Mouse (Mus musculus) midbrain, embryonic 14.5 days (tissue): ENCODE measurements around the gene Fam173b. TPM values are rescaled to one million over a fixed set of nuclear protein-coding genes. Genes with fewer than 3 reads are reported as not detected.

Experiments
- ATAC-seq: fragments of 200-750 bp; cut with Nextera tagmentation; 2 replicates; pipeline ENCODE4 v1.8.0; 2017; ENCODE audit warnings: moderate number of reproducible peaks, moderate library complexity; ENCODE audit not compliant: low FRiP score, low TSS enrichment
- DNase-seq: peaks from one replicate; pipeline ENCODE4 v3.0.0-alpha.2; 2015
- H3K27ac ChIP-seq: fragments of 300-500 bp; sonication (generic); replicated peaks from 2 replicates; pipeline ENCODE4 v1.5.1; 2014; ENCODE audit warnings: mild to moderate bottlenecking, low read depth, low read length, moderate library complexity
- H3K27me3 ChIP-seq: fragments of 300-500 bp; sonication (generic); 2 replicates; pipeline ENCODE4 v1.6.1; 2014; ENCODE audit warnings: low read length, control low read depth, mixed read lengths; ENCODE audit not compliant: control insufficient read depth, insufficient read depth
- H3K36me3 ChIP-seq: fragments of 300-500 bp; sonication (generic); 2 replicates; pipeline ENCODE4 v1.6.1; 2014; ENCODE audit warnings: low read length, control low read depth; ENCODE audit not compliant: control insufficient read depth, insufficient read depth
- H3K4me1 ChIP-seq: fragments of 300-500 bp; sonication (generic); 2 replicates; pipeline ENCODE4 v1.6.1; 2014; ENCODE audit warnings: mild to moderate bottlenecking, antibody characterized with exemption, low read length, control low read depth; ENCODE audit not compliant: control insufficient read depth, insufficient read depth
- H3K4me2 ChIP-seq: fragments of 300-500 bp; sonication (generic); 2 replicates; pipeline ENCODE4 v1.6.1; 2014; ENCODE audit warnings: mild to moderate bottlenecking, low read length, moderate library complexity
- H3K4me3 ChIP-seq: fragments of 300-500 bp; sonication (generic); replicated peaks from 2 replicates; pipeline ENCODE4 v1.5.1; 2014; ENCODE audit warnings: low read depth, low read length
- H3K9ac ChIP-seq: fragments of 300-500 bp; sonication (generic); replicated peaks from 2 replicates; pipeline ENCODE4 v1.6.1; 2014; ENCODE audit warnings: mild to moderate bottlenecking, low read length, moderate library complexity
- H3K9me3 ChIP-seq: fragments of 300-500 bp; sonication (generic); 2 replicates; pipeline ENCODE4 v1.6.1; 2016; ENCODE audit warnings: low read length, control low read depth, mixed read lengths; ENCODE audit not compliant: control insufficient read depth
- whole genome bisulfite sequencing: fragments of 180-500 bp; shearing (Covaris S2); extraction: QIAGEN DNeasy Blood & Tissue Kit; methylation state at CpG from one replicate; pipeline ENCODE4 v1.1.7; 2014; 5-methylcytosine and 5-hydroxymethylcytosine counted together
- polyA plus RNA-seq: library from polyadenylated mRNA; unstranded; fragments of >200 nt; fragmentation: Nextera tagmentation; extraction: Ambion mirVana; gene quantifications from 2 replicates; pipeline ENCODE4 v1.2.1, GENCODE M21; 2014

Fam173b gene
- 9.5 and 10.0 TPM in 2 replicates for polyA plus RNA-seq

DNA sequence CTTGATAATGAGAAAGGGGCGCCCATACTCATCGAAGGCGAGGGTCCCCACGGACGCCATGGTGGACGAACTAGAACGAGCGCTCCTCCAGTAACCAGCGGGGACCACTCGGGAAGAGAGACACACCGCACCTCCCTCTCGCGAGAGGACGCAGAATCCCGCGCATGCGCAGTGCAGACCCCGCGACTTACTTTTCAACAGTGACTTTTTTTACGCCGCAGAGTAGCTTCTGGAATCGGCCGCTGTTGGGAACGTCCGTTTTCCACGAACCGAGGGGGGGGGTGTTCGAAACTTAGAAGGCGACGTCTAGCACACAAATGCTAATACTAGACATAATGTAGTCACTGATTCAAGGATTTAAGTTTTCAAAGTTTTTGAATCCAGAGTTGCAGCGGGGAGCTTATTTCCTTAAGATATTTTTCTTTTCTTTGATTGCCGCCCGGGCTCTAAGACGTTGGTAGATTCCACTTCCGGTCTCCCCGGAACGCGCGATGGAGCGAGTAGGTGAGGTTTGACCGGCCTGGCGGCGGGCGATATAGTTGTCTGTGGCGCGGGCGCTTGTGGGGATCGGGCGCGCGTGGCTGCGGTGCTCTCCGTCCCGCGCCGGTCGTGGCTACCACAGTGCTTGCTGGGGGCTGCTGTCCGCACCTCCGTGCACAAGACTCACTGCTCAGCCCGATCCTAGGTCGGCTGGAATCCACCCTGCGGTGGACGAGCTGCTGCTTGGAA, at the start of gene Fam173b, which contains the start of gene Cct5:
Fam173b (plus strand) TSS at position 207 of the 729 bp plus-strand sequence.
Cct5 (minus strand) TSS at position 159 of the 729 bp plus-strand sequence.
- Histone ChIP-seq H3K36me3 (peaks cover 9% of the 10 kb centered on the region), H3K4me3 (peak within 1 kb of the TSS; percentile 92), H3K4me1 (peaks cover 23% of the 10 kb centered on the region), H3K9ac (peak within 1 kb of the TSS; percentile 86), H3K9me3 (no peaks in the 10 kb centered on the region), H3K27me3 (no peaks in the 10 kb centered on the region), H3K27ac (peak within 1 kb of the TSS; percentile 94), H3K4me2 (peak within 1 kb of the TSS; percentile 98)
- under 1% methylated on average over 63 of the region's 63 CpGs for WGBS
- peak; percentile 92 for ATAC-seq
- DNase-seq = peak; percentile 99

GRCm38 (mm10) chr15:31554855-31555254, 46.8 kb upstream of the Fam173b start:
- no peak for ATAC-seq
- Histone ChIP-seq H3K27ac (no peak overlapping the region), H3K4me3 (no peak overlapping the region), H3K36me3 (no peaks in the 10 kb centered on the region), H3K4me1 (no peaks in the 10 kb centered on the region), H3K27me3 (no peaks in the 10 kb centered on the region), H3K4me2 (no peak overlapping the region), H3K9ac (no peak overlapping the region), H3K9me3 (no peaks in the 10 kb centered on the region)
- 80% methylated on average over 2 of the region's 2 CpGs for WGBS
- no peak for DNase-seq

GRCm38 (mm10) chr15:31561390-31561789, 40.3 kb upstream of the Fam173b start:
- Histone ChIP-seq H3K4me2 (no peak overlapping the region), H3K9me3 (no peaks in the 10 kb centered on the region), H3K9ac (no peak overlapping the region), H3K36me3 (no peaks in the 10 kb centered on the region), H3K27ac (no peak overlapping the region), H3K27me3 (no peaks in the 10 kb centered on the region), H3K4me3 (no peak overlapping the region), H3K4me1 (no peaks in the 10 kb centered on the region)
- DNase-seq (no peak), ATAC-seq (no peak)
- 77% methylated on average over 6 of the region's 6 CpGs for WGBS

GRCm38 (mm10) chr15:31561976-31562375, 39.7 kb upstream of the Fam173b start:
- ATAC-seq = no peak
- 92% methylated on average over 4 of the region's 4 CpGs for WGBS
- no peak for DNase-seq

DNA sequence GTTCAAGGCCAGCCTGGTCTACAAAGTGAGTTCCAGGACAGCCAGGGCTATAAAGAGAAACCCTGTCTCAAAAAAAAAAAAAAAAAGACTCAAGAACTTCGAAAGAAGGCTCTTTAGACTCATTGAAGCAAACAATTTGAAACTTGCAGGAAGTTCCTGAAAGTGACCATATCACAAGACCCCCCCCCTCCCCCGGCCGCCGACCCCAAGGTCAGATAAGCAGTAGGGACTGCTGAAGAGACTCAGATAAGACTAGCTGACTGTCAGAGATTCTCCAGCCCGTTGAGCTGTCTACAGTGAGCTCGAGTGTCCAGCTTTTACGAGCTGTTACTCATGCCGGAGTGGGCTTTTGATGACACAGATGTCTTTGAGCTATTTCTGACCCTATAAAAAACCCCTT, 38.8 kb upstream of the Fam173b start:
- DNase-seq (no peak), ATAC-seq (no peak)
- 93% methylated on average over 8 of the region's 8 CpGs for WGBS
- no peaks in the 10 kb centered on the region for H3K27me3 ChIP-seq
- H3K9me3 ChIP-seq = no peaks in the 10 kb centered on the region
- no peaks in the 10 kb centered on the region for H3K36me3 ChIP-seq
- H3K4me1 ChIP-seq = no peaks in the 10 kb centered on the region
- no peak overlapping the region for H3K4me3 ChIP-seq
- no peak overlapping the region for H3K27ac ChIP-seq
- no peak overlapping the region for H3K9ac ChIP-seq
- no peak overlapping the region for H3K4me2 ChIP-seq

More at GRCm38 (mm10) chr15:31561976-31562375, 39.7 kb upstream of the Fam173b start:
- Histone ChIP-seq H3K36me3 (no peaks in the 10 kb centered on the region), H3K9ac (no peak overlapping the region), H3K27ac (no peak overlapping the region), H3K27me3 (no peaks in the 10 kb centered on the region), H3K4me2 (no peak overlapping the region), H3K9me3 (no peaks in the 10 kb centered on the region), H3K4me3 (no peak overlapping the region), H3K4me1 (no peaks in the 10 kb centered on the region)

- Histone ChIP-seq H3K9me3 (no peaks in the 10 kb centered on the region), H3K4me1 (no peaks in the 10 kb centered on the region), H3K27me3 (no peaks in the 10 kb centered on the region), H3K9ac (no peak overlapping the region), H3K4me3 (no peak overlapping the region), H3K36me3 (no peaks in the 10 kb centered on the region), H3K4me2 (no peak overlapping the region), H3K27ac (no peak overlapping the region)
- ATAC-seq (no peak), DNase-seq (no peak)
- WGBS = 83% methylated on average over 19 of the region's 19 CpGs
These were observed 37.8 kb upstream of the Fam173b start for GRCm38 (mm10) chr15:31563577-31564546.

GRCm38 (mm10) chr15:31565184-31565583, 36.5 kb upstream of the Fam173b start, which contains the start of gene Cmbl:
Gene Cmbl, plus strand, starts transcription at chr15:31565389.
- ATAC-seq (no peak), DNase-seq (no peak)
- Histone ChIP-seq H3K4me2 (no peak within 1 kb of the TSS), H3K4me3 (no peak within 1 kb of the TSS), H3K4me1 (no peaks in the 10 kb centered on the region), H3K9ac (no peak within 1 kb of the TSS), H3K36me3 (no peaks in the 10 kb centered on the region), H3K9me3 (no peaks in the 10 kb centered on the region), H3K27ac (no peak within 1 kb of the TSS), H3K27me3 (no peaks in the 10 kb centered on the region)
- WGBS = 62% methylated on average over 5 of the region's 5 CpGs

GRCm38 (mm10) chr15:31565786-31566185, 35.9 kb upstream of the Fam173b start:
- Histone ChIP-seq H3K9ac (no peak overlapping the region), H3K4me2 (no peak overlapping the region), H3K4me1 (no peaks in the 10 kb centered on the region), H3K4me3 (no peak overlapping the region), H3K27ac (no peak overlapping the region), H3K36me3 (no peaks in the 10 kb centered on the region), H3K9me3 (no peaks in the 10 kb centered on the region), H3K27me3 (no peaks in the 10 kb centered on the region)
- WGBS = 78% methylated on average over 1 of the region's 1 CpGs
- no peak for DNase-seq
- no peak for ATAC-seq
